In genomic region chr1:125759972-125760695, GRCm38 (mm10) we compare ENCODE assay signal across 11 mouse cellular contexts.
DNase-seq lines count a peak whose midpoint lies in the region; ATAC-seq lines count a peak whose summit lies in the region.
"Had no signal": no experiment of that assay in that cellular context is flagged by ENCODE, and none has a peak within 500 bp of the region (broad histone marks: within the 10 kb centered on the region; RNA-seq: fewer than 3 reads in every experiment).

No protein-coding gene starts in this region.

- WGBS in kidney, embryonic 14.5 days: 39% methylated on average over 15 of the region's 15 CpGs

- H3K9me3 ChIP-seq in kidney, embryonic 14.5 days (ENCODE audit: control insufficient read depth, low read length): no peaks in the 10 kb centered on the region
- H3K9me3 ChIP-seq: embryonic facial prominence, embryonic 13.5 days; liver, embryonic 13.5 days had no signal

- no peak overlapping the region for H3K27ac ChIP-seq in kidney, embryonic 14.5 days (ENCODE audit: low read depth, low read length)
- H3K27ac ChIP-seq: embryonic facial prominence, embryonic 13.5 days; liver, embryonic 13.5 days had no signal

- DNase-seq in left cerebral cortex, postnatal 4 days: peak; percentile 84
- DNase-seq in left cerebral cortex, postnatal 25 days (ENCODE audit: low spot score in 2 of 2): no peak
- DNase-seq in gastrocnemius, postnatal 36 days: peak; percentile 8 to 20
- DNase-seq in ovary, postnatal 10 days (ENCODE audit: low spot score): peak; percentile 4
- DNase-seq in embryo, embryonic 10.5 days (ENCODE audit: low spot score): no peak
- DNase-seq: liver, embryonic 13.5 days had no signal

- H3K4me2 ChIP-seq in kidney, embryonic 14.5 days (replicated peaks; ENCODE audit: low read depth, low read length): no peak overlapping the region
- H3K4me2 ChIP-seq: embryonic facial prominence, embryonic 13.5 days; liver, embryonic 13.5 days had no signal

- ATAC-seq in cerebellum, adult (ENCODE audit: insufficient number of reproducible peaks, low FRiP score, low TSS enrichment): peak; percentile 60
- peak; percentile 35; the same call in 1 of the 2 replicates for ATAC-seq in kidney, embryonic 14.5 days (ENCODE audit: low FRiP score, low TSS enrichment)
- no peak for ATAC-seq in megakaryocyte progenitor cell, adult 5-6 weeks (replicated peaks; ENCODE audit: poor library complexity)

- intact Hi-C loops in left cerebral cortex, postnatal 4 days (cut with DNase I): no loop called here
- intact Hi-C loops in left cerebral cortex, postnatal 25 days (cut with DNase I): no loop called here
- intact Hi-C loops in gastrocnemius, postnatal 36 days (cut with DNase I): no loop called here

- H3K27me3 ChIP-seq in kidney, embryonic 14.5 days (ENCODE audit: control insufficient read depth, insufficient read depth, low read length): no peaks in the 10 kb centered on the region
- H3K27me3 ChIP-seq: embryonic facial prominence, embryonic 13.5 days; liver, embryonic 13.5 days had no signal

- no peak overlapping the region for H3K4me3 ChIP-seq in kidney, embryonic 14.5 days (ENCODE audit: low read length)
- H3K4me3 ChIP-seq: embryonic facial prominence, embryonic 13.5 days; liver, embryonic 13.5 days had no signal

- no peak overlapping the region for H3K9ac ChIP-seq in kidney, embryonic 14.5 days (ENCODE audit: low read depth, low read length)
- H3K9ac ChIP-seq: embryonic facial prominence, embryonic 13.5 days; liver, embryonic 13.5 days had no signal

- H3K36me3 ChIP-seq in kidney, embryonic 14.5 days (ENCODE audit: control insufficient read depth, insufficient read depth, low read length): no peaks in the 10 kb centered on the region
- H3K36me3 ChIP-seq: embryonic facial prominence, embryonic 13.5 days; G1E; liver, embryonic 13.5 days had no signal

- 0 out of 2 replicates have a peak, but pooled peaks cover 6% of the 10 kb centered on the region for H3K4me1 ChIP-seq in kidney, embryonic 14.5 days (ENCODE audit: control insufficient read depth, insufficient read depth, low read length)
- H3K4me1 ChIP-seq: embryonic facial prominence, embryonic 13.5 days; liver, embryonic 13.5 days had no signal

Comparison
In these comparisons a context has a peak if more than half of its experiments do, and no peak if none do; other contexts are left out.
1. DNase-seq: peak in left cerebral cortex, postnatal 4 days (single experiment), gastrocnemius, postnatal 36 days (2 of 2) and ovary, postnatal 10 days (single experiment); none in left cerebral cortex, postnatal 25 days (0 of 2) and embryo, embryonic 10.5 days (single experiment).